Mouse (Mus musculus) intestine, embryonic 15.5 days (tissue): ENCODE measurements around the gene Gm20777. TPM values are rescaled to one million over a fixed set of nuclear protein-coding genes. Genes with fewer than 3 reads are reported as not detected.
"Not testable (repeated sequence)": the region's sequence is repeated elsewhere in the genome, so short reads cannot be mapped to it uniquely, and the experiment has no call there.

Experiments used
- ATAC-seq: fragments of 200-750 bp; cut with Nextera tagmentation; 2 replicates; pipeline ENCODE4 v1.8.0; 2017; ENCODE audit warnings: moderate TSS enrichment, moderate library complexity
- H3K27ac ChIP-seq: fragments of 300-500 bp; sonication (generic); 2 replicates; pipeline ENCODE4 v1.5.1; 2015; ENCODE audit warnings: mild to moderate bottlenecking, inconsistent platforms
- H3K27me3 ChIP-seq: fragments of 300-500 bp; sonication (generic); replicated peaks from 2 replicates; pipeline ENCODE4 v1.6.1; 2015; ENCODE audit warnings: inconsistent platforms
- H3K36me3 ChIP-seq: fragments of 300-500 bp; sonication (generic); 2 replicates; pipeline ENCODE4 v1.6.1; 2015; ENCODE audit warnings: inconsistent platforms
- H3K4me1 ChIP-seq: fragments of 300-500 bp; sonication (generic); replicated peaks from 2 replicates; pipeline ENCODE4 v1.6.1; 2015; ENCODE audit warnings: inconsistent platforms
- H3K4me2 ChIP-seq: fragments of 300-500 bp; sonication (generic); replicated peaks from 2 replicates; pipeline ENCODE4 v1.6.1; 2015; ENCODE audit warnings: mild to moderate bottlenecking, inconsistent platforms
- H3K4me3 ChIP-seq: fragments of 300-500 bp; sonication (generic); replicated peaks from 2 replicates; pipeline ENCODE4 v1.5.1; 2015; ENCODE audit warnings: inconsistent platforms
- H3K9ac ChIP-seq: fragments of 300-500 bp; sonication (generic); 2 replicates; pipeline ENCODE4 v1.6.1; 2015; ENCODE audit warnings: inconsistent platforms
- H3K9me3 ChIP-seq: fragments of 300-500 bp; sonication (generic); 2 replicates; pipeline ENCODE4 v1.6.1; 2016; ENCODE audit warnings: inconsistent platforms
- WGBS: fragments of 180-500 bp; shearing (Covaris S2); methylation state at CpG from one replicate; pipeline ENCODE4 v1.1.7; 2015; 5-methylcytosine and 5-hydroxymethylcytosine counted together
- polyA plus RNA-seq: library from polyadenylated mRNA; unstranded; fragments of >200 nt; fragmentation: Nextera tagmentation; extraction: Ambion mirVana; gene quantifications from 2 replicates; pipeline ENCODE4 v1.2.1, GENCODE M21; 2015

Gene Gm20777
- not detected in 2 replicates for polyA plus RNA-seq

GRCm38 (mm10) chrY:10752350-10752749, at the start of gene Gm20777:
Gm20777 (minus strand) TSS chrY:10752450.
- not testable (repeated sequence) for H3K27me3 ChIP-seq, H3K27ac ChIP-seq, H3K36me3 ChIP-seq, H3K9me3 ChIP-seq, H3K4me2 ChIP-seq, H3K4me3 ChIP-seq, H3K9ac ChIP-seq, ATAC-seq, H3K4me1 ChIP-seq

- not testable (repeated sequence) for ATAC-seq, H3K4me3 ChIP-seq, H3K27ac ChIP-seq, H3K4me2 ChIP-seq, H3K27me3 ChIP-seq, H3K9ac ChIP-seq, H3K9me3 ChIP-seq, H3K36me3 ChIP-seq, H3K4me1 ChIP-seq
- 50% methylated on average over 1 of the region's 5 CpGs for WGBS
Observed at GRCm38 (mm10) chrY:10709551-10709950, 42.7 kb downstream of the Gm20777 start.

GRCm38 (mm10) chrY:10708761-10709160, 43.5 kb downstream of the Gm20777 start:
- H3K27me3 ChIP-seq, H3K4me2 ChIP-seq, H3K36me3 ChIP-seq, H3K4me3 ChIP-seq, H3K27ac ChIP-seq, ATAC-seq, H3K9ac ChIP-seq, H3K4me1 ChIP-seq, H3K9me3 ChIP-seq: not testable (repeated sequence)
- 93% methylated on average over 30 of the region's 30 CpGs for WGBS

- not testable (repeated sequence) for H3K9ac ChIP-seq, H3K9me3 ChIP-seq, H3K4me2 ChIP-seq, H3K4me3 ChIP-seq, H3K4me1 ChIP-seq, H3K27me3 ChIP-seq, ATAC-seq, H3K36me3 ChIP-seq, H3K27ac ChIP-seq
- 91% methylated on average over 10 of the region's 16 CpGs for WGBS
Observed at GRCm38 (mm10) chrY:10708226-10708625, 44.0 kb downstream of the Gm20777 start.

GRCm38 (mm10) chrY:10706686-10707085, 45.6 kb downstream of the Gm20777 start:
- H3K4me3 ChIP-seq, H3K27ac ChIP-seq, H3K4me1 ChIP-seq, H3K9me3 ChIP-seq, H3K27me3 ChIP-seq, ATAC-seq, H3K4me2 ChIP-seq, H3K36me3 ChIP-seq, H3K9ac ChIP-seq: not testable (repeated sequence)
- whole genome bisulfite sequencing = 94% methylated on average over 7 of the region's 7 CpGs

Other genes with a start within 250 kb of the Gm20777 start
- gene Gm20737, start 216.4 kb downstream of the Gm20777 start, polyA plus RNA-seq = not detected in 2 replicates
- not detected in 2 replicates for gene Gm21775, start 199.0 kb downstream of the Gm20777 start, polyA plus RNA-seq
- gene Gm21900, start 136.1 kb downstream of the Gm20777 start, polyA plus RNA-seq = not detected in 2 replicates